Mouse (Mus musculus) mouse embryonic stem cell (cell line): ENCODE measurements around the gene Dnajc13.

Experiments used
- in situ Hi-C, 2 experiments: fragments of 300-500 bp; cut with MboI; formaldehyde crosslinking; loops; 1 replicate in 1 of 2; 3 replicates in 1 of 2; pipeline ENCODE4 v1.14.3; 2019 to 2020; ENCODE audit warnings: low sequenced_read_pairs in 2 of 2, low pct_unique_long_range_greater_than_20kb in 1 of 2, mixed read lengths in 1 of 2; ENCODE audit not compliant: unreplicated experiment in 1 of 2

The Dnajc13 gene

DNA sequence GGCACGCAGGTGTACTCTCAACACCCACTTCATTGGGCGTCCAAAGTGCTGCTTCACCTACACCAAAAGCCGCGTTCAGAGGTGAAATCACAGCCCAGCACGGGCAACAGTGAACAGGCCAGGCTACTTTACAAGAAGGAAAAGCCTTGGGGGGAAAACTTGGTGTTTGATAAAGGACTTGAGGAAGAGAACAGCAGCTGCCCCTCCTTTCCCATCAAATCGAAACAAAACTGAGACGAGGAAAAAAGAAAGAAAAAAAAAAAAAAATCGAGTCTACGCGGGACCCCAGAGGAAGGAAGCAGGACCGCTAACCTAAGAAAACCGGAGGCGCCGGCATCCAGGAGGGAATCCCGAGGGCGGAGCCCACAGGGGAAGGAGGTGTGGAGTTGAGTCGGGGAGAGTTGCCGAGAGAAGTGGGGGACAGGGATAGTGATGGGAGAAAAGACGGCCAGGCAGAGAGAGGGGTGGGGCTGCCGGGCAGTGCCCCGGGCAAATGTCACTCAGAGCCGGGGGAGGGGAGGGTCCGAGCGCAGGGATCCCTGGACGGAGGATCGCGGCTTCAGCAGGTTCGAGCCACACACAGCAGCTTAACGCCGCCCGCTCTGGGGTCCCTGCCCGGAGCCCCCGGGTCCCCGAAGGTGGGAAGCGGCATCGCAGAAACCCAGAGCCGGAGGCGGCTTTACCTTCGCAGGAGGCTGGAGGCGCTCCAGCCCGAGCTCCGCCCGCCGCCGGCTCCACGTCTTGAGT is 541 bp downstream of the Dnajc13 start:
- in situ Hi-C loops, result no loop called here

DNA sequence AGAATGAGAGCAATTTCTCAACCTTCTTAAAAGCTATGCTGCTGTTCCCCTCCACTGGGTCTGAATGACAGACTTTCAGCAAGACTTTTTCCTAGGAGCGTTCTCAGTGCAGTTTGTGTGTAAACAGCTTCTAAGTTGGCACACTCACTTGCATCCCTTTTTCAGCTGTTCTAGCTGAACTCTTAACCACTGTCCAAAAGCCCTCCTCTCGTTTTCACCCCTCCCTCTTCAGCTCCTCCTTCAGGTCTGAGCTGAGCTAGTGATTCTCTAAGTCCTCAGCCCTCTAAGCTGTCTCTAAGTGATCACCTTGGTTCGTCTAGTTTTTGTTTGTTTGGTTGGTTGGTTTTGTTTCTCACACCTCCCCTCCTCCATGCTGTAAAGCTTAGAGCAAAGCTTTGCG is 2.4 kb downstream of the Dnajc13 start:
- in situ Hi-C loops, result no loop called here

DNA sequence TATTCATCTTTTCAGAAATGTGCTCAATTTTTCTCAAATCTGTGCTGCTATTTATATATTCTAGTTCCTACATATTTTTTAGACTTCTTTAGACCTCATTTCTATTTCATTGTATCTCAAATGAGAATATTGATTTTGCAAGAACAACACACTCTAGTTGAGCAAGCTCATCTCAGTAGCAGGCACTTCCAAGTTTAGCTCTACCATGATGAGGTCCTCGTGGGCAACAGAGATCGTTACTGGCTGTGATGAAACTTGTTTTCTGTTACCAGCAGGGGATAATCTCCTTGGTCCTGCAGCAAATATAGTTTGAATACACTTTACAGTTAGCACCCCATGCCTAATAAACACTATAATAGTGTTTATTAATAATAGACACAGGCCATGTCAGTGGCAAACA is 6.6 kb downstream of the Dnajc13 start:
- in situ Hi-C loops, result no loop called here

DNA sequence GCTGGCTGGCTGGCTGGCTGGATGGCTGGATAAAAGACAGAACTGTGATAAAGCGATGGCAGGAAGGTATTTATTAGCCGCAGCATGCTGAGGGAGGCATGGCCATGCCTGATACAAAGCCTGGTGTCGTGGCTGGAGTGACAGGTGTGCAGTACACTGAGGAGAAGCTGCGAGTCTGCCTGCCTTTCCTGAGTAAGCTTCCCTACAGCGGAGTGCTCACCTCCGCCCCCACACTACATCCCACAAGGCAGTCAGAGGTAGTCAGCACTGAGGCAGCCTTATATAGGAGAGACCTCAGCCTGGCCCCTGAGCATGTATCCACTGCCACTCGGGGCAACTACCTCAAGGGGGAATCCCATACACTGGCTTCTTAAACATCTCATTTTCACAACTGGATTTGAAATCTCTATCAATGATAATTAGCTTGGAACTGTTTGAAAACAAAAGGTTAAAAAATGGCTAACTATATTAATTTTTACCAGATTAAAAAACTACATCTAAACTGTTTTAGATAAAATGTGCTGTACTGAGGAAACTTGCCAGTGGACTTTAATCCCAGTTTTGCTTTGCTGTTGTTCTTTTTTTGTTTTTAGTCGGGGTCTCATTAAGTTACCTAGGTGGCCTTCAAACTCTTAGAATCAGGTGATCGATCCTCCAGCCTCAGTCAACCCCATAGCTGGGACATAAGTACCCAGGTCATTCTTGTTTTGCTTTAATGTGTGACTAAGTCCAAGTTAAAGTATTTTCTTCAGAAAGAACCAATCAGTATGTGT is 8.1 kb downstream of the Dnajc13 start:
- in situ Hi-C loops, result no loop called here

DNA sequence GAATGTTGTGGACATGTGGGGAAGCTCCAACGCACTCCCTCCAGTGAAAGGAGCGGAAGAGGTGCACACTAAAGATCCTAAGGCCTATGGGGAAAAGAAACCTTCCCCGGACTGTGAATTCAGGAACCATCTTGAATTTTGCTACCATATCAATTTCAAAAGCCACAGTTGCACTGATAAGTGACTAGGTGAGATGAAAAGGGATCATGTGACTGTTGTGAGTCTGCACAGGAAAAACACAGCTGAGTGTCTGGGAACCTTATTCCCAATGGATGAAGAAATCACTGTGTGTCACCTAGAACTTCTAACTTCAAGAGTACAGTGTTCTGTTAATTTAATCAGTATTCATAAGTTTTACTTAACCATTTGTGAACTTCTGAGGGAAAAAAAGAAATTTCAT is 10.1 kb downstream of the Dnajc13 start:
- in situ Hi-C loops, result no loop called here

DNA sequence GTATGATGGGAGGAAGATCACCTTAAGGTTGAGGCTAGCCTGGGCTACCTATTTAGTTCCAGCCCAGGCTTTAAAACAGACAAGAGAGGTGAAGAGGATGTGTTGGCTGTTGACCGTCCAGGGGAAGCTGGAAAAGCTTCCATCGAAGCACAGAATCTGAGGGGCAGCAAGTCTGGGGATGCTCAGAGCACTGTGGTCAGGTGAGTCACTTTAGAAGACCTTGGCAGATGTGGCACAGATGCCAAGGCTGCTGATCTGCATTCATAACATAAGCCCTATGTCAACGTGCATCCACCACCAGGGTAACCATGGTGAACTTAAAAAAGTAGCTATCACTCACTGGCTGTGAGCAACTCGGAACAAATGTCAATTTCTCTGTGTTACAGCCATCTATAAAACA is 11.0 kb downstream of the Dnajc13 start:
- in situ Hi-C loops, result no loop called here

DNA sequence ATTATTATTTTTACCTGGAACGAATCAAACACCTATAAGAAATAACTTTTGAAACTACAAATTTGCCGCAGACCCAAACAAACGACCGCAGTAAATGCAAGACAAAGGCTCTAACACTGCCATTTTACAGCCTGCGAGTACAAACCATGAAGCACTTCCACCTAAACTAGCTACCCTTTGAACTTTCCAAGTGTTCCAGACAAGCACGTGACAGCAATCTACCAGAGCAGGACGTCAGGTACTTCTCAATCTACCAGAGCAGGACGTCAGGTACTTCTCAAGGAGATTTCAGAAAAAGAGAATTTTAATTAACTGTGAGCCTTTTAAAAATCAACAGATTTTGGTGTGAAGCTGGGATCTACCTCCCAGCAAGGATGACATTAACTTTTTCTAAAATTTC is 11.6 kb downstream of the Dnajc13 start:
- in situ Hi-C loops, result no loop called here

DNA sequence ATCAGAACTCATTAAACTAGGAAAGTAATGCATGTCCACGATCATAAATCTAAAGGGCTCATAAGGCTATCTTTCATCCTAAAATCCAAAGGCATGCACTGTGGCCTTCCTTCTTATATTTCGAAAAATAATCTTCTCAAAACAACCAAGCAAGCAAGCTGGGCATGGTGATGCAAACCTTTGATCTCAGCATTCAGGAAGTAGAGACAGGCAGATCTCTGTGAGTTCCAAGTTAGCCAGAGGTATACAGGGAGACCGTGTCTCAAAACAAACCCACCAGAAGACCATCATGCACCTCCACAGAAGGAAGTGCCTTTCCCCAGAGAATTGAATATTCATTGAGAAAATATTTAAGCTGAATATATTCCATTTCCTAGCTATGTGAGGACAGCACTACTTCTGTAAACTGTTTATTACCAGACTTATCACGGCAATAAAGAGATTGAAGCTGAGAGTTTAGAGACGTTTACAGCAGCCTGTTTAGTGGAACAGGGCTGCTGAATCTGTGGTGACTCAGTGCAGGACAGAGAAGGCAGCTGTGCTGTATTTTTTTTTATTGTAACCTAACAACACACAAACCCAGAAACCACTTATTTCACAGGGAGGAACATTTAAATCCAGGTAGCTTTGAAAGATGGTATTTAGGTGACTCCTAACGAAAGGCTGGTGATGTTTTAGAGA is 15.3 kb downstream of the Dnajc13 start:
- in situ Hi-C loops, result no loop called here

DNA sequence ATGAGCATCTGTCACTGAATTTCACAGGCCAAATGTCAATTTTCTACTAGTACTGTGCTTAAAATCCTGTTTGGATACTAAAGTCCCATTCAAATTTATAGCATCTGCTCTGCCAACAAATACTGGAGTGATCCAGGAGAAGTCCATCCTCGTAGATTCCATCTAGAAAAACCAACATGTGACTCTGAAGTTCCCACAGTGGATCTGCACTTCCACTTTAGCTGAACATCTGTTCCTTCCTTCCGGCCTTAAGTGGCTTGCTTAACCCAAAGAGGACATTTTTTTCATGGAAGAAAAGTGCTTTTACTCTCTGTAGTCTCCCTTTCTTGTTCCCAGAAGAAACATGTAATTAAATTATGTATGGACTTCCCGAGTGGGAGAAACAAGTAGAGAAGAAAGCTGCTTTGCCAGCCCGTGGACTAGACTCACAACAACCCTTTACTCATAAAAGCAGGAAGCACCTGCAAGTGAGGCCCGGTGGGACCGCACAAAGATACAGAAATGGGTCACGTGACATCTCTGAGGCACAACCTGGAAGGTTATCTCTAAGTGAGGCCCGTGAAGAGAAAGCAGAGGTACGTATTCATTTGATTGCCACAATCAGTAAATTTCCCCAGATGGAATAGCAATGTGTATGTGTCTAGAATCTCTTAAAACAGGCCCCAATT is 18.8 kb downstream of the Dnajc13 start:
- in situ Hi-C loops, result no loop called here

DNA sequence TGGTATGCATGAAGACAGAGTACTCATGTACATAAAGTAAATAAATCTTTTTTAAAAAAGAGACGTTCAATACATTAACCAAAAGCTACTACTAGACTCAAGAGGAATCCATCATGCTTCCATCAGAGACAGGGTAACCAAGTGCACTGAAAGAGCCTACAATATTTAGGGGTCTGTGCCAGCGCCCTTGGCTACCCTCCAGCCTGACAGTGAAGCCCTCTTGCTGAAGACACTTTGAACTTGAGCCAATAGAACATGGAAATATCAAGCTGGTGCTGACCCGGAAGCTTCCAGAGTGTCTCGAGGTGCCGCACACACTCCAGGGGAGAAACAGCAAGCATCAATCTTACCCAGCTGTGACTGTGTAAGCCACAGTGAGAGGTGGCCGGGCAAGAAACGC is 22.6 kb downstream of the Dnajc13 start:
- in situ Hi-C loops, result no loop called here

DNA sequence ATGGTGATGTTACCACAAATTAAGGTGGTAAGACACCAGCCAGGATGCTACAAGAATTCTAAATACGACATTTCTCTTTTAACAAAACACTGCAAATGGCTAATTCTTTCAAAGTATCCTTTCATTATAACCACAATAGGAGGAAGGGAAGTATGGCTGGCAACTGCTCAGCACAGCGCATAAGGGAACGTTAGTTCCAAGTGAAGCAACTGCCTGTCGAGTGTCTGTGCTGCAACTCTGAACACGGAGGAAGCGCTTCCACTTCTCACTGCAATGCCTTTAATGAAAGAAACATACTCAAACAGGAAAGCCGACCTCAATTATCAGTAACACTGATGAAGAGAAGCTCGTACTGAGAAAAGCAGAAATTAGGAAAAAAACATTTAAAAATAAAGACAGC is 23.7 kb downstream of the Dnajc13 start:
- in situ Hi-C loops, result no loop called here

DNA sequence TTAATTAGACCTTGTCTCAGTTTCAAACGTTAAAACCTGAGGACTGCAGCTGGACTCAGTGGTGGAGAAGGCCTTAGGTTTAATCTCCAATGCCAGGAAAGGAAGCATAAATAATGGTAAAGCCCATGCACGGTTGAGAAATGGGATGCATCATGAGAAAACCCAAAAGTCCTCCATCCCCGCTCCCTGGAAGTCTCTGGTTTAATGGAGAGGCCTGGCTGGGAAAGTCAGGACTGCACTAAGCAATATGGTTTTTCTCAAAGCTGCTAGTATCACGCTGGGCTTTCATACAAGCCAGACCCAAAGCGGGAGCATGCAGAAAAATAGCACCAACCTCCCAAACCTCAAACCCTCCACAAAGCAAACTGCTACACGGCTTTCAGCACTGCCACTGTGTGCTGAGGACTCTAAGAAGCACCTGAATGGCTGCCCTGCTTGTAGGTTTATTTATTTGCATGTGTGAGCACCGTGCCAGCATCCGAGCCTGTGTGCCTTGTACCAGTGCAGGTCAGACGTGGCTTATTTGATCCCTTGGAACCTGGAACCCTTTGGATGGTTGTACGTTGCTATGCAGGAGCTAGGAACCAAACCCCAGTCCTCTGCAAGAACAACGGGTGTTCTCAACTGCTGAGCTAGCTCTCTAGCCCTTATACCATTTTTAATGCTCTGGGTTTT is 26.3 kb downstream of the Dnajc13 start:
- in situ Hi-C loops, result no loop called here

DNA sequence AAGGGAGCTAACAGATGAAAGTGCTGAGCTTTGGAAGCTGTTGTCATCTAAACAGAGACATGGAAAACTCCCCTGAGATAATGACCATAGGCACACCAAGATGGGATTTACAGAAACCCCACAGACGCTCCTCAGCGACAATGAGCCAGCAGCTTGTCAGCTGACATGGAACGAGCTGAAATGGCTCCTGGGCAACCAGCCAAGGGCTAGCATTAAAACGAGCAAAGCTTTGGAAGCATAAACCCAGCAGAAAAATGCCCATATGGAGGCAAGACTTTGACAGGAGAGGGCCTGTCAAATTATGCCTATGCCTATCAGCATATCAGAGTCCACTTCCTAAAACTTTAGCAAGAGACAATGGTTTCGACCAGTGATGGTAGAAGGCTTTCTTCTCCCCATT is 27.0 kb downstream of the Dnajc13 start:
- in situ Hi-C loops, result no loop called here

DNA sequence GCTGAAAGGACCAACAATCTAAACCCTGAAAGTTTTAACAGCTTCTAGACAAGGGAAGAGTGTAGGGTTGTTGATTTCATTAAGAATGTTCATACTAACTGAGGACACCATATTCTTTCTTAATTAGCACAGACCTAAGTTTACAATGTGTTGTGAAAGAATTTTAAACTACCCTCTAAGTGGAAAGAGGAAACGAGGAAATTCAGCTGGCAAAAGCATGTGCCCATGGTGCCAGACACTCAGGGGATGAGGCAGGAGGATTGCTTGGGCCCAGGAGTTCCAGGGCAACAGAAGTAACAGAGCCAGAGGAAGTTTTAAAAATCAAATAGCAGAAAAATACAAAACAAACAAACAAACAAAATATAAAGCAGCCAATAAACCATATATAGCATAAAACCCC is 28.9 kb downstream of the Dnajc13 start:
- in situ Hi-C loops, result no loop called here

DNA sequence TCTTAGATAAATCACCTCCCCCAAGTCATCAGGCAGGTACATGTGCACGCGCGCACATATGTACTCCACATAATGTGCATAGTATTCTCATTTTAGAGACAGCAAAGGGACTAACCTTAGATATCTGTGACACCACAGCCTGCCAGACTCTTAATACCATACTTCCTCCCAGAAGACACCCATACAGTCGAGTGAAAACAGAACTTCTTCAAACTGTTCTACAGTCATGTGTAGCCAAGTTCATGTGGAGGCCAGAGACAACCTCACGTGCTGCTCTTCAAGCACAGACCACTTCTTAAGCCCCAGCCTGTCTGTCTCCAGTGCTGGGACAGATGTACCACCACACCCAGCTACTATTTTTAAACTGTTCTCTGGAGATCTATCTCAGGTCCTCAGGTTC is 29.7 kb downstream of the Dnajc13 start:
- in situ Hi-C loops, result no loop called here

DNA sequence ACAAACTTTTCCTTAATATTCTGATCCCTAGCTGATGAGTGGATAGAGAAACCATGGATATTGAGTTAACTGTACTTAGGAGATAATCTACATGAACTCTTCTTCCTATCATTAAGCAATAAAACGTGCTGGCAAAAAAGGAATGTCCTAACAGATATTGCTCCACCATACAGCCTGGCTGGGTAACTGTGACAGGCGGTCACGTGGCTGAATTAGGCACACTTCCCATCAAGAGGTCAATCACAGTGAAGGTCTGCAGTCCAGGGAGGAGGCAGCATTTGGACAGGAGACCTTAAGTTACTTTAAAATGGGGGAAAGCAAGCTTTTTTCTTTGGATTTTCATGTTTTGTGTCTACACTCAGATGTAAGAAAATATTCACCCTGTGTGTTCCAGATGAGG is 30.7 kb downstream of the Dnajc13 start:
- in situ Hi-C loops, result no loop called here

DNA sequence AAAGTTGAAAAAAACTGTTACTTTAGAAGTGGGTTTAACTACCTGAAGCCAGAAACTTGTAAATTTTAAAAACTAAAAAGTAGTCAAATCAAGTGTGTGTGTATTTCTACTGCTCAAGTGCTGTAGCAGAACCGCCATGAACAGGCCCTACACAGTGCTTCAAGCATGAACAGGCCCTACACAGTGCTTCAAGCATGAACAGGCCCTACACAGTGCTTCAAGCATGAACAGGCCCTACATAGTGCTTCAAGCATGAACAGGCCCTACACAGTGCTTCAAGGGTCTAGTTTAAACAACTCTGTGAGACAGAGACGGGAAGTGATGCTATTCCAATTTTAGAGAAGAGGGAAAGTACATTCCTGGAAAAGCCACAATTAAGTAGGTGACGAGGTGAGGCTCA is 51.3 kb downstream of the Dnajc13 start:
- in situ Hi-C loops, result no loop called here

DNA sequence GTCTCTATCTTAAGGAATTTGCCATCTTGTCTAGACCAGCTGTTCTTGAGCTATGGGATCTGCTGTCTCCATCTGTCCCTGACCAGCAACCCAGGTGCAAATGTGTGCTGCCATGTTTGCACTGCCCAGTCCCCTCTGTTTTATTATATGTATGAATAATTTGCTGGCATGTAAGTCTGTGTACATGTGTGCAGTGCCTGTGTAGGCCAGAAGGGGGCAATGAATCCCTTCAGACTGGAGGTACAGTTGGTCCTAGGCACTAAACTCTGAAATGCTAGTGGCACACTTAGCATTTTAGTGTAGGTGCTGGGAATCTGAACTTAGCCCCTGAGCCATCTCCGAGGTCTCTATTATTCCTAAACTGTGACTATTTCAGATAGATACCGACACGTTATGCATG is 58.9 kb downstream of the Dnajc13 start:
- in situ Hi-C loops, result no loop called here

DNA sequence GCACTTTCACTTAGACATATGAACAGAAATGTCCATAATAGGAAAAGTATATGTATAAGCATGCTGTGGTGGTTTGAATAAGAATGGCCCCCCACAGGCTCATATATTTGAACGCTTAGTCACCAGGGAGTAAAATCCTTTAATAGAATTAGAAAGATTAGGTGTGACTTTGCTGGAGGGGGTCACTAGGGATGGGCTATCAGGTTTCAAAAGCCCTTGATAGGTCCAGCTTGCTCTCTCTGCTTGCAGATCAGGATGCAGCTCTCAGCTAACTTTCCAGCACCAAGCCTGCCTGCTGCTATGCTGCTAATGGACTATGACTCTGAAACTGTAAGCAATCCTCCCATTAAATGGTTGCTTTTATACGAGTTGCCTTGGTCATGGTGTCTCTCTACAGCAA is 68.2 kb downstream of the Dnajc13 start:
- in situ Hi-C loops, result loop anchor here in 1 of 2 experiments (25.0 kb wide), 1 partner anchor 857 kb away; no protein-coding TSS in a partner anchor
